Mouse (Mus musculus) stomach, postnatal 0 days (tissue): ENCODE measurements around the gene Ralgapa1.

Experiments used
- CTCF ChIP-seq: IDR thresholded peaks from 2 replicates; pipeline ENCODE4 v1.5.1; 2016; ENCODE audit warnings: antibody characterized with exemption, low read depth, mild to moderate bottlenecking, moderate library complexity
- EP300 ChIP-seq: optimal IDR thresholded peaks from 2 replicates; pipeline ENCODE3; 2016; ENCODE audit warnings: antibody characterized with exemption

GRCm38 (mm10) chr12:55859409-55860349 is 38.7 kb upstream of the Ralgapa1 start:
- TF ChIP-seq CTCF (no peak), EP300 (no peak)
